Mouse (Mus musculus): ENCODE results near the gene Rab27a. TPM values are rescaled to one million over a fixed set of nuclear protein-coding genes. Genes with fewer than 3 reads are reported as not detected.

Rab27a gene
- polyA plus RNA-seq, 1 experiment from 2014 or later = 3.2 TPM

- WGBS = 94% methylated on average over 4 of the region's 4 CpGs
- peaks cover 22% of the 10 kb centered on the region for H3K36me3 ChIP-seq
Measured at GRCm38 (mm10) chr9:73130529-73130928, 85.9 kb downstream of the Rab27a start.

GRCm38 (mm10) chr9:73137341-73137886 lies 92.8 kb downstream of the Rab27a start:
- no peak overlapping the region for H3K9ac ChIP-seq
- no peaks in the 10 kb centered on the region for H3K9me3 ChIP-seq
- no peak overlapping the region for H3K4me2 ChIP-seq
- WGBS = 77% methylated on average over 11 of the region's 11 CpGs
- no peak for ATAC-seq (ENCODE audit: low FRiP score, low read depth)
- H3K4me3 ChIP-seq = no peak overlapping the region
- H3K27ac ChIP-seq (replicated peaks) = no peak overlapping the region
- no peaks in the 10 kb centered on the region for H3K27me3 ChIP-seq
- H3K4me1 ChIP-seq (replicated peaks) = no peaks in the 10 kb centered on the region
- H3K36me3 ChIP-seq = no peaks in the 10 kb centered on the region

More at GRCm38 (mm10) chr9:73130529-73130928, 85.9 kb downstream of the Rab27a start:
- no peaks in the 10 kb centered on the region for H3K27me3 ChIP-seq
- no peaks in the 10 kb centered on the region for H3K9me3 ChIP-seq
- H3K27ac ChIP-seq (replicated peaks) = no peak overlapping the region
- H3K4me3 ChIP-seq = no peak overlapping the region
- H3K9ac ChIP-seq = no peak overlapping the region
- H3K4me2 ChIP-seq = no peak overlapping the region
- ATAC-seq (ENCODE audit: low FRiP score, low read depth) = no peak
- no peaks in the 10 kb centered on the region for H3K4me1 ChIP-seq (replicated peaks)

Small RNAs within 50 kb of the gene (microRNA-seq; reads per million reads assigned to microRNA genes)
- not detected for gene Gm27353

Other genes with a start within 250 kb of the Rab27a start
- gene Prtg, start 238.0 kb upstream of the Rab27a start, polyA plus RNA-seq (2015; fragmentation: Nextera tagmentation; extraction: Ambion mirVana) = 0.41 and 0.49 TPM in 2 replicates
- gene Pygo1, start 119.2 kb upstream of the Rab27a start, polyA plus RNA-seq (2015; fragmentation: Nextera tagmentation; extraction: Ambion mirVana) = 13.7 and 16.0 TPM in 2 replicates
- gene Dyx1c1, start 86.1 kb upstream of the Rab27a start, polyA plus RNA-seq (2015; fragmentation: Nextera tagmentation; extraction: Ambion mirVana) = 2.6 and 2.7 TPM in 2 replicates
- gene Gm44503, start 86.0 kb upstream of the Rab27a start, polyA plus RNA-seq (2015; fragmentation: Nextera tagmentation; extraction: Ambion mirVana) = not detected in 2 replicates
- gene Ccpg1os, start 59.5 kb upstream of the Rab27a start, polyA plus RNA-seq (2015; fragmentation: Nextera tagmentation; extraction: Ambion mirVana) = 23.5 and 23.7 TPM in 2 replicates
- gene Ccpg1, start 59.4 kb upstream of the Rab27a start, polyA plus RNA-seq (2015; fragmentation: Nextera tagmentation; extraction: Ambion mirVana) = 44.2 and 49.2 TPM in 2 replicates
- gene Pigb, start 4.5 kb upstream of the Rab27a start, polyA plus RNA-seq (2015; fragmentation: Nextera tagmentation; extraction: Ambion mirVana) = 14.1 and 17.6 TPM in 2 replicates
- gene Khdc3, start 57.0 kb downstream of the Rab27a start, polyA plus RNA-seq (2015; fragmentation: Nextera tagmentation; extraction: Ambion mirVana) = 0.12 and 0.17 TPM in 2 replicates
- gene Gm20509, start 57.6 kb downstream of the Rab27a start, polyA plus RNA-seq (2015; fragmentation: Nextera tagmentation; extraction: Ambion mirVana) = not detected in 2 replicates
- 96.6 and 97.1 TPM in 2 replicates for gene Rsl24d1, start 68.6 kb downstream of the Rab27a start, polyA plus RNA-seq (2015; fragmentation: Nextera tagmentation; extraction: Ambion mirVana)